Mouse (Mus musculus) testis, adult 2 months (tissue): Measurements from ENCODE around the gene Sf3b5. TPM values are rescaled to one million over a fixed set of nuclear protein-coding genes. Genes with fewer than 3 reads are reported as not detected.

Source experiments
- H3K27ac ChIP-seq: fragments of 200-500 bp; 2 replicates; pipeline ENCODE4 v1.5.1; 2012; ENCODE audit warnings: low read depth, low read length; ENCODE audit not compliant: control insufficient read depth, insufficient read depth
- H3K27me3 ChIP-seq: fragments of 200-500 bp; 2 replicates; pipeline ENCODE4 v1.6.1; 2012; ENCODE audit warnings: mild to moderate bottlenecking, low read length, moderate library complexity; ENCODE audit not compliant: control insufficient read depth, insufficient read depth
- H3K36me3 ChIP-seq: fragments of 200-500 bp; 2 replicates; pipeline ENCODE4 v1.6.1; 2012; ENCODE audit warnings: mild to moderate bottlenecking, low read length; ENCODE audit not compliant: control insufficient read depth, insufficient read depth
- H3K4me1 ChIP-seq: fragments of 200-500 bp; 2 replicates; pipeline ENCODE4 v1.6.1; 2012; ENCODE audit warnings: low read length; ENCODE audit not compliant: control insufficient read depth, insufficient read depth
- H3K4me3 ChIP-seq: fragments of 200-500 bp; 2 replicates; pipeline ENCODE4 v1.5.1; 2012; ENCODE audit warnings: low read depth, mild to moderate bottlenecking, low read length, moderate library complexity, mixed read lengths; ENCODE audit not compliant: control insufficient read depth
- CTCF ChIP-seq: fragments of 200-500 bp; IDR thresholded peaks from 2 replicates; pipeline ENCODE4 v1.5.1; 2012; ENCODE audit warnings: low read depth, mild to moderate bottlenecking, inconsistent platforms, low read length, moderate library complexity; ENCODE audit not compliant: control insufficient read depth, insufficient read depth, insufficient replicate concordance
- POLR2A ChIP-seq: fragments of 200-500 bp; IDR thresholded peaks from 2 replicates; pipeline ENCODE4 v1.6.1; 2012; ENCODE audit warnings: low read depth, mild to moderate bottlenecking, inconsistent platforms, low read length, moderate library complexity; ENCODE audit not compliant: control insufficient read depth
- polyA plus RNA-seq: library from polyadenylated mRNA; depleted of rRNA; stranded (reverse); fragments of >200 nt; gene quantifications from 2 replicates; pipeline ENCODE4 v1.2.3, GENCODE M21; 2012

The Sf3b5 gene
- polyA plus RNA-seq, 1 experiment: 10.5 TPM

- TF ChIP-seq POLR2A (no peak), CTCF (no peak)
- Histone ChIP-seq H3K36me3 (no peaks in the 10 kb centered on the region), H3K4me3 (no peak overlapping the region), H3K27me3 (no peaks in the 10 kb centered on the region), H3K27ac (no peak overlapping the region), H3K4me1 (no peaks in the 10 kb centered on the region)
These were observed 20.1 kb upstream of the Sf3b5 start for GRCm38 (mm10) chr10:12985028-12985427.

- H3K27ac ChIP-seq: no peak overlapping the region
- H3K4me1 ChIP-seq: no peaks in the 10 kb centered on the region
- H3K27me3 ChIP-seq: no peaks in the 10 kb centered on the region
- no peaks in the 10 kb centered on the region for H3K36me3 ChIP-seq
- no peak overlapping the region for H3K4me3 ChIP-seq
- TF ChIP-seq CTCF: no peak
- TF ChIP-seq POLR2A: no peak
These were observed 18.7 kb upstream of the Sf3b5 start for GRCm38 (mm10) chr10:12986485-12986884.

GRCm38 (mm10) chr10:12986943-12987342 is 18.2 kb upstream of the Sf3b5 start:
- no peak for TF ChIP-seq POLR2A
- Histone ChIP-seq H3K36me3 (no peaks in the 10 kb centered on the region), H3K27ac (no peak overlapping the region), H3K4me1 (no peaks in the 10 kb centered on the region), H3K27me3 (no peaks in the 10 kb centered on the region), H3K4me3 (no peak overlapping the region)

- TF ChIP-seq POLR2A (no peak), CTCF (no peak)
- Histone ChIP-seq H3K4me1 (peaks cover 3% of the 10 kb centered on the region; the same call in 1 of the 2 replicates), H3K36me3 (no peaks in the 10 kb centered on the region), H3K27ac (no peak overlapping the region), H3K4me3 (no peak overlapping the region), H3K27me3 (no peaks in the 10 kb centered on the region)
These were observed 13.2 kb upstream of the Sf3b5 start for GRCm38 (mm10) chr10:12991953-12992352.

- Histone ChIP-seq H3K27me3 (no peaks in the 10 kb centered on the region), H3K36me3 (no peaks in the 10 kb centered on the region), H3K4me3 (peak overlapping the region; percentile 31), H3K27ac (no peak overlapping the region), H3K4me1 (peaks cover 3% of the 10 kb centered on the region; the same call in 1 of the 2 replicates)
- no peak for TF ChIP-seq POLR2A
- TF ChIP-seq CTCF: no peak
These were observed 11.6 kb upstream of the Sf3b5 start for GRCm38 (mm10) chr10:12993411-12994039.

- H3K27me3 ChIP-seq: no peaks in the 10 kb centered on the region
- no peak overlapping the region for H3K4me3 ChIP-seq
- H3K36me3 ChIP-seq: no peaks in the 10 kb centered on the region
- H3K27ac ChIP-seq: no peak overlapping the region
- peaks cover 3% of the 10 kb centered on the region; the same call in 1 of the 2 replicates for H3K4me1 ChIP-seq
- TF ChIP-seq CTCF (peak; percentile 64; the same call in 1 of the 2 replicates), POLR2A (no peak)
These were observed 8.2 kb upstream of the Sf3b5 start for GRCm38 (mm10) chr10:12996736-12997477.

GRCm38 (mm10) chr10:13007876-13008736 is 3.0 kb downstream of the Sf3b5 start:
- no peaks in the 10 kb centered on the region for H3K36me3 ChIP-seq
- H3K4me3 ChIP-seq: peak overlapping the region; percentile 97
- peak overlapping the region; percentile 73 for H3K27ac ChIP-seq
- peaks cover 2% of the 10 kb centered on the region for H3K4me1 ChIP-seq
- TF ChIP-seq POLR2A (peak; percentile 79), CTCF (no peak)
- no peaks in the 10 kb centered on the region for H3K27me3 ChIP-seq
